Mouse (Mus musculus) embryonic fibroblast, embryonic 13.5 days (primary cell): Measurements from ENCODE around the gene Lipc.

ENCODE experiments used
- CTCF ChIP-seq: IDR thresholded peaks from 2 replicates; pipeline ENCODE4 v1.5.1; 2011; ENCODE audit warnings: mild to moderate bottlenecking, control low read depth, low read length, moderate library complexity, borderline replicate concordance; ENCODE audit not compliant: insufficient read depth
- POLR2A ChIP-seq: IDR thresholded peaks from 2 replicates; pipeline ENCODE4 v1.6.1; 2011; ENCODE audit warnings: low read depth, mild to moderate bottlenecking, control low read depth, low read length, moderate library complexity

DNA sequence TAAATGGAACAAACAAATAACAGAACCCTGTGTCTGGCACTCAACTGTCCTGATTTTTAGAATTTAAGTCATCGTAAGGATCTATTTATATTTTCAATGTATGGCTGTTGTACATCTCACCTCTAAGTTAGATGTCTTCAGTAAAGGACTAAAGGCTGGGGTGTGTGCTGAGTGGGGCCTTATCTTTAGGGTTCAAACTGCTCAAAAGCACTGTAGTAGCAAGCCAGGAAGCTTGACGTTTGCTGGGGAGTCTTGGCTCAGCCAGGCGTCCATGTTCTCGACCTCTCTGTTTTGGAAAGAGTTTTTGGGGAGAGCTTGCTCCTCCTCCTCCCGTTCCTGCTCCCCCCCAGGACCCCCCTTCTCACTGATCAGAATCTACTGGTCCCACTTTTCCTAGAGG is 59.4 kb downstream of the Lipc start:
- TF ChIP-seq POLR2A, result no peak
- TF ChIP-seq CTCF, result no peak
